Mouse (Mus musculus) embryonic fibroblast, embryonic 13.5 days (primary cell): ENCODE results near the gene Gm42417.

Source experiments
- CTCF ChIP-seq: IDR thresholded peaks from 2 replicates; pipeline ENCODE4 v1.5.1; 2011; ENCODE audit warnings: mild to moderate bottlenecking, control low read depth, low read length, moderate library complexity, borderline replicate concordance; ENCODE audit not compliant: insufficient read depth
- POLR2A ChIP-seq: IDR thresholded peaks from 2 replicates; pipeline ENCODE4 v1.6.1; 2011; ENCODE audit warnings: low read depth, mild to moderate bottlenecking, control low read depth, low read length, moderate library complexity

GRCm38 (mm10) chr1:36581260-36581659, 42.0 kb upstream of the Gm42417 start:
- TF ChIP-seq POLR2A (no peak), CTCF (no peak)
